Mouse (Mus musculus): ENCODE measurements around the gene Gm45711. TPM values are rescaled to one million over a fixed set of nuclear protein-coding genes. Genes with fewer than 3 reads are reported as not detected.
A peak's percentile ranks its signal among the peaks of the same experiment; 100 is the strongest.
"Not testable (repeated sequence)": the region's sequence is repeated elsewhere in the genome, so short reads cannot be mapped to it uniquely, and the experiment has no call there.

Gene Gm45711
- total RNA-seq (2021) = not detected
- long read RNA-seq = 0 reads

DNA sequence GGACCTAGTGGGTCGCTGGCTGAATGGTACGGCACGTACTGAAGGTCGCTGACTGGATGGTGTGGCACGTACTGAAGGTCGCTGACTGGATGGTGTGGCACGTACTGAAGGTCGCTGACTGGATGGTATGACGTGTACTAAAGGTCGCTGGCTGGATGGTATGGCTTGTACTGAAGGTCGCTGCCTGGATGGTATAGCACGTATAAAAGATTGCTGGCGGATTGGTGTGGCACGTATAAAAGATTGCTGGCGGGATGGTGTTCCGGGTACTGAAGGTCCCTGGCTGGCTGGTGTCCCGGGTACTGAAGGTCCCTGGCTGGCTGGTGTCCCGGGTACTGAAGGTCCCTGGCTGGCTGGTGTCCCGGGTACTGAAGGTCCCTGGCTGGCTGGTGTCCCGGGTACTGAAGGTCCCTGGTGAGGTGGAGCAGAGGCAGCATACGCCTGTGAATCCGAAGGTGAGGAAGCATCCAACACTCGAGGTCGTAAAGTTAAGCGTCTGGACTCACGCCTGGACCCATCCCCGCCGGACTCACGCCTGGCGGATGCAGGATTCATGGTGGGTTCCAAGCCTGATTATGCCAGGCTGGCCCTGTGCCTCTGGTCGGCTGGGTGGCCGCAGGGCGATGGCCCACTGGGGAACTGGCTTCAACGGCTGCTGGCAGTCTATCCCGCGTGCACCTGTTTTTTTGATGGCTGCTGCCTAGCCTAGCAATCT, at the start of gene Gm45711, which contains the start of gene Cmtm1:
Gene Gm45711, minus strand, starts transcription at position 641 of the 715 bp plus-strand sequence.
Gene Cmtm1, minus strand, starts transcription at position 705 of the 715 bp plus-strand sequence.
- DNase-seq (ENCODE audit: low spot score in 2 of 2) = peak; percentile 46 to 57

DNA sequence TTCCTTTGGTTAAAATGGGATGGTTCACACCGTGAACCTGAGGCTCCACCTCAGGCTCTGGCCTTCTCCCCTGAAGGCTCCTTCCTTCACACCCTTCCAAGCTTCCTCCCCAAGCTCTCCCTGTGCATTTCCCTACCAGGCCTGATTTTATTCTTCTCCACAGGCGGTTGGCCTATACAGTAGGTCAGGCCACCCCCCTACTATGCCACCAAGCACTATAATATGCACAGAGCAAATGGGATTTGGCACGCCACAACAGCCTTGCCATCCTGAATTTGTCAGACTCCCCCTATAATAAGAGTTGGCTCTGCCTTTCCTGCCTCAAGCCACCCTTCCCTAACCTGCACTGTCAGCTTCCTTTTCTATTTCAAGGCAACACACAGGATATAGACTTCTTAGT, 48.8 kb upstream of the Gm45711 start:
- DNase-seq (ENCODE audit: low spot score in 2 of 2) = no peak

DNA sequence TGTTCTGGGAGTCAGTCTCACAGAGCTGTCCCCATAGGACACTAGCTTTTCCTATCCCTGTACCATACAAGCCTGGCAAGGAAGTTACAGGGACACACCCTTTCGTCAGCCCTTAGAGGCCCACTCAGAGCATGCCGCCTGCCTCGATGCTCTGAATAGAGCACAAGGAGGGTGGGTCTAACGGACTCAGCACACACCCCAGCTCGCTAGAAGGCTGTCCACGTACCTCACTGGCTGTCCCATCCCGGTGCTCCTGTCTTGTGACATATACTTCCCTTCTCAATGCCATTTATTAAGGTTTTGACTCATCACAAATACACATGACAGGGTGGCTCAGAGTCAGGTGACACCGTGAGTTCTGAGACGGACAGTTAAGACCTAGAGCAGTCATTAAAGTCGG, 44.6 kb upstream of the Gm45711 start:
- no peak for DNase-seq (ENCODE audit: low spot score in 2 of 2)

GRCm38 (mm10) chr8:104353186-104353585, 43.3 kb upstream of the Gm45711 start:
- no peak for DNase-seq (ENCODE audit: low spot score in 2 of 2)

- DNase-seq (ENCODE audit: low spot score in 2 of 2) = no peak
These were observed 40.2 kb upstream of the Gm45711 start for GRCm38 (mm10) chr8:104350047-104350446.

- DNase-seq (ENCODE audit: low spot score in 2 of 2) = no peak
These were observed 39.1 kb upstream of the Gm45711 start for GRCm38 (mm10) chr8:104348971-104349370.

- no peak for DNase-seq (ENCODE audit: low spot score in 2 of 2)
These were observed 36.8 kb upstream of the Gm45711 start for GRCm38 (mm10) chr8:104346706-104347105.

DNA sequence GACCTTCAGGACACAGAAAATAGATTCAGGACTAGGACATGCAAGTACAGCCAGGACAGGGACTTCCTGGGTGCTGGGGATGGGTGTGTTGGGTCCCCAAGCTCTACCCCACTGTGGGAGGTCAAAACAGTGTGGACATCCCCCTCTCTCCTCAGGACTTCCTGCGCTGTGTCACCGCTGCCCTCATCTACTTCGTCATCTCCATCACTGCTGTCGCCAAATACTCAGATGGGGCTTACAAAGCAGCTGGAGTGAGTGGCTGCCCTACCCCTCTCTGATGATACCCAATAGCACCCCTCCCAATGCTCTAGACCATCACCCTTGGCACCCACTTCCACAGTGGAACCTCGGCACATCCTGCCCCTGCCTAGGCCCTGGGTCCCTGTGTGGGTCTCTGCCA, 34.7 kb upstream of the Gm45711 start:
- no peak for DNase-seq (ENCODE audit: low spot score in 2 of 2)

DNA sequence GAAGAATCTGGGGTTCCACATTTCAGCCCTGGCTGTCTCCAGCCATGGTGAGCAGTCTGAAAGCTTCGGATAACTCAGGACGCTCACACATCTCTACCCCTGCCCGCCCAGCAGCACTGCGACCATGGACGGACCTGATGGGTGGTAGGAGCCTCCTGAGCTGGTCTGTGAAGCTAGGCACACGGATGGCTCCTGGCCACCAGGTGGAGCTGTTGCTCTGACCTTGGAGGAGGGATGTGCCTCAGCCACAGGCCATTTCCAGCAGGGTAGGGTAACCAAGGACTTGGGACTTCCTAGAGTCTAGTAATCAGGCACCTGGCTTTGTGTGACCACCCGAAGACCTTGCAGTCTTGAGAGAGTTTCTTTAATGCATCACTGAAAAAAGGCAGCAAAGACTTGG, 34.1 kb upstream of the Gm45711 start:
- peak; percentile 88 to 90 for DNase-seq (ENCODE audit: low spot score in 2 of 2)

DNA sequence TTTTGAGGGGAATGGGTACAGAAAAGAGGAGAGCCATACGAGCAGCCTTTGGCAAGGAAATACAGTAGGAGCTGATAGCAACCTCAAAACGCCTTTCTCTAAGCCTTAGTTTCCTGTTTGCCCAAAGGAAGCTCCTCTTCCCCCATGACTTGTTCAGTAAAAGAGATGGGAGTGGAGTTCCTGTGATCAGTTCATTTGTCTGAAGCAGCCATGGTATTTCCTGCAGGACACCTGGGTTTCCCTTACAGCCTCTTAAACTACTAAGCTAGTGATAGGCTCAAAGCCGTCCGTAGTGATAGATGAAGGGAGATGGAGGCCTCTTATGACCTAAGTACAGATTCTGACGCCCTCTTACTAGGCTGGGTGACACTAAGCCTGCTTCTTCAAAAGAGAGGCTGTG, 32.5 kb upstream of the Gm45711 start:
- DNase-seq (ENCODE audit: low spot score in 2 of 2) = no peak

GRCm38 (mm10) chr8:104341678-104342077, 31.8 kb upstream of the Gm45711 start:
- no peak for DNase-seq (ENCODE audit: low spot score in 2 of 2)

DNA sequence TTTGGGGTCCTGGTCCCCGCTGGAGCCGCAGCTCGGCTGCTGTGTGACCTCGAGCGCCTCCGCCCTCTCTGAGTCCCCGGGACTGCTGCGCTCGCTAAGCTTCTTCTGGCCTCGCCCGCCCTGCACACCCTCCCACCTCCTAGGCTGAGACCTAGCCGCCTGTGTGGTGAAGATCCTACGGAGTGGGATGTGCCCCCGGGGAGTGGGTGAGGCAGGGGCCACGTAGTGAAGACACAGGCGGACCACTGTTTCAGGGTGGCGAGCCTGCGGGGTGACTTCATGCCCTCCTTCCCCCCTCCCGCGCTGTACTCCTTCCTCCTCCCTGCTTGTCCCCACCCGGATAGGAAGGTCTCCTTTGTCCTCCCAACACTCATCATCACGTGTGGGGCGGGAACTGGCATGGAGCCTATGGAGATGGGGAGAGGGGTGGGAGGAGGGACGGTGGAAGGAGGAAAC, 31.3 kb upstream of the Gm45711 start:
- peak; percentile 52 to 69 for DNase-seq (ENCODE audit: low spot score in 2 of 2)

DNA sequence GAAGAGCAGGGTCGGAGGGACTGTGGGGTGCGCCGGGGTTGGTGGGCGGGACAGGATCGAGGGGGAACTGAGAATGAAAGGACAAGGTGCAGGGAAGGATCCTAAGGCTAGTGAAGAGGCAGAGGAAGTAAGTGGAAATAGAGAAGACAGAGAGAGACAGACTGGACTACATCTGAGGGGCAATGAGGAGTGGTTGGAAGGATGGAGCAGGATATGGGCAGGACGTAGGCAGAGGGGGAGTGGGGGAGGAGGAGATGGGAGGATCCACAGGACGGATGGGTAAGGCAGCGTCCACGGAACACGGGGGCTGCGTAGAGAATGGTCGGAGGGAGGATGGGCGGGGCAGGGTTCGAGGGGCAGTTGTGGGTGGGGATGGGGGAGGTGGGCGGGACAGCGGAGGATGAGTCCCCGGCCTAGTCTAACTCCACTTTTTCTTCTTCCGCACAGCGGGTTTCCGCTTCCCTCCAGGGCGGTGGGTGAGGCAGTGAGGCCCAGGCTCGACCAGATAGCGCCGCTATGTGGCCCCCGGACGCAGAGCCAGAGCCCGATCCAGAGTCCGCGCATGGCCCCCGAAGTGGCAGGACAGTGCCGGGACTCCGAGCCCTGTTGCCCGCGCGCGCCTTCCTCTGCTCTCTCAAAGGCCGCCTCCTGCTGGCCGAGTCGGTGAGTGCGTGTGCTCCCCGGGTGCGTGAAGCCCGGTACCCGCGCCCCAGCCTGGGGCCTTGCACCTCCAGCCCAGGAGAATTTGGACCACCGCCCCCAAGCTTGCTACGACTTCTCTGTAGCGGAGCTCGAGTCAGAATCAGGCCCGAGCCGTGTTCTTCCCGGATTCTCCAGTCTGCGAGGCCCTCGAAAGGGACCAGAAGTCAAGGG, 30.6 kb upstream of the Gm45711 start:
- DNase-seq (ENCODE audit: low spot score in 2 of 2) = peak; percentile 74 to 84

DNA sequence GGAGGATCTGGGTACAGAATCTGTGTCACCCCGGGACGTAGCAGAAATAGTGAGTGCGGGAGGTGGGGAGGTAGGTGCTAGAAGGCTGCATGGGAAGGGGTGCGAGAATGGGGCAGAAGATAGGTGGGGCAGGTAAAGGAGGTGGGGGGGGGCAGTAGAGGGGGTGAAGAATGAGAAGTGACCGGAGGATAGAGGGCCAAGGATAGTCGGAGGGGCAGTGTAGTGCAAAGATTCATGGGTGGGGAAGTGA, 30.0 kb upstream of the Gm45711 start:
- DNase-seq (ENCODE audit: low spot score in 2 of 2) = no peak

GRCm38 (mm10) chr8:104339229-104339982, 29.5 kb upstream of the Gm45711 start, which contains the start of gene Cmtm3:
Gene Cmtm3, plus strand, starts transcription at chr8:104339410.
- no peak for DNase-seq (ENCODE audit: low spot score in 2 of 2)

- no peak for DNase-seq (ENCODE audit: low spot score in 2 of 2)
These were observed 28.0 kb upstream of the Gm45711 start for GRCm38 (mm10) chr8:104337890-104338289.

DNA sequence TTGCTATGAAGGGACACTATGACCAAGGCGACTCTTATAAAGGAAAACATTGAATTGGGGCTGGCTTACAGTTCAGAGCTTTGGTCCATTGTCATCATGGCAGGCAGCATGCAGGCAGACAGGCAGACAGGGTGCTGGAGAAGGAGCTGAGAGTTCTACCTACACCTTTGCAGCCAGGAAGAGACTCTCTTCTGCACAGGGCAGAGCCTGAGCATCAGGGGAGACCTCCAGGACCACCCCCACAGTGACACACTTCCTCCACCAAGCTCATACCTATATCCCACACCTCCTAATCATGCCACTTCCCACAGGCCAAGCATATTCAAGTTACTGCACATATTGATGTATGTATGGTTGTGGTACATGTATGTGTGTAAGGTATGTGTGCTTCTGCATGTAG, 26.9 kb upstream of the Gm45711 start:
- DNase-seq (ENCODE audit: low spot score in 2 of 2) = no peak

- DNase-seq (ENCODE audit: low spot score in 2 of 2) = no peak
These were observed 24.3 kb upstream of the Gm45711 start for GRCm38 (mm10) chr8:104334196-104334595.

- DNase-seq (ENCODE audit: low spot score in 2 of 2) = no peak
These were observed 23.9 kb upstream of the Gm45711 start for GRCm38 (mm10) chr8:104333786-104334185.

DNA sequence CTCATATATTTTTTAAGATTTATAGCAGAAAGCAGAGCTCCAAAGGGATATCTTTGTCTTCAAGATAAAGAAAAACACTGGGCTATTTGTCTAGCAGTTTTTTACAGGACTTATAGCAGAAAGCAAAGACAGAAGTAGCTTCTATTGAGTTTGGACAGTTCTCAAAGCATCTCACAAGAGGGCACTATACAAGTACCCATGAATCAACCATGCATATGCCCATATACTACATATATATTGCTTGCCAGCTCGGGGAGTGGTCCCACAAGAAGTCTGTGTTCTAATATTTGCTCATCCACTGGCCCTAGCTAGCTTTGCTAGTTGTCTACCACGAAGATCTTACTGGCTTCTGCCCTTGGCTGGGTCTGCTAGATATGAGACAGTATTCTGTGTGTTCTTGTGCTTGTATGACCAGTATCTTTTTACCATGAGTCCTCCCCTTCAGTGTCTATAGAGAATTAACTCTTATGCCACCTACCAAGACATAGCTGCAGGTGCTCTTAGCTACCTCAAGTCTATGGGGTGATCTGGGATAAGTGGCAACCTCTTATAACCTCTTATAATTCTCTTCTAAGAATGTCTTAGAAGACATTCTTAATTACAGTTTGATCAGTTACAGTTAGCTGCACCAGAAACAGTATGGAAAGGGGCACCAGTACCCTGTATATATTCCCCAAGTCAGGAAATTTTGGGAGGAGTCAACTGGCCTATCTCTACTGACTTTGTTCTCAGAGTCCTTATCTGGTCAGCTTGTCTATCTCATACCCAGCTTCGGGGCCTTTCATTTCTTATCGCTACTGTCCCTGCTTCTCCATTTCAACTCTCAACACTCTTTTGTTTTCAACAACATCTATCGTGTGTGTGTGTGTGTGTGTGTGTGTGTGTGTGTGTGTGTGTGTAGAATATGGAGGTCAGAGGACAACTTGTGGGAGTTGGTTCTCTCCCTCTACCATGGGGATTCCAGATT, 23.1 kb upstream of the Gm45711 start:
- no peak for DNase-seq (ENCODE audit: low spot score in 2 of 2)

- not testable (repeated sequence) for DNase-seq (ENCODE audit: low spot score in 2 of 2)
These were observed 12.0 kb upstream of the Gm45711 start, which contains the start of gene Cmtm2b for GRCm38 (mm10) chr8:104321930-104322329. Gene Cmtm2b, plus strand, starts transcription at chr8:104322230.
